Mouse (Mus musculus) hindbrain, embryonic 14.5 days (tissue): ENCODE measurements at regions not wholly inside any gene's neighbourhood (a gene's known extent, or its start where the extent isn't known, plus 50 kb on each side); places are given as distances from the start of the nearest gene placed in this dataset.

ENCODE experiments used
- ATAC-seq: fragments of 200-750 bp; cut with Nextera tagmentation; 2 replicates; pipeline ENCODE4 v1.8.0; 2017; ENCODE audit warnings: moderate number of reproducible peaks, mild to moderate bottlenecking, moderate TSS enrichment, moderate library complexity; ENCODE audit not compliant: low FRiP score
- DNase-seq: peaks from one replicate; pipeline ENCODE4 v3.0.0-alpha.2; 2015; ENCODE audit warnings: low spot score
- H3K27ac ChIP-seq: fragments of 300-500 bp; sonication (generic); 2 replicates; pipeline ENCODE4 v1.5.1; 2014; ENCODE audit warnings: mild to moderate bottlenecking, moderate library complexity
- H3K27me3 ChIP-seq: fragments of 300-500 bp; sonication (generic); 2 replicates; pipeline ENCODE4 v1.6.1; 2014; ENCODE audit warnings: mild to moderate bottlenecking, low read length, mixed read lengths; ENCODE audit not compliant: control insufficient read depth, insufficient read depth
- H3K36me3 ChIP-seq: fragments of 300-500 bp; sonication (generic); replicated peaks from 2 replicates; pipeline ENCODE4 v1.6.1; 2014; ENCODE audit not compliant: control insufficient read depth, insufficient read depth
- H3K4me1 ChIP-seq: fragments of 300-500 bp; sonication (generic); replicated peaks from 2 replicates; pipeline ENCODE4 v1.6.1; 2014; ENCODE audit warnings: antibody characterized with exemption, low read length, mixed read lengths; ENCODE audit not compliant: control insufficient read depth, insufficient read depth
- H3K4me2 ChIP-seq: fragments of 300-500 bp; sonication (generic); replicated peaks from 2 replicates; pipeline ENCODE4 v1.6.1; 2014; ENCODE audit warnings: mild to moderate bottlenecking, moderate library complexity
- H3K4me3 ChIP-seq: fragments of 300-500 bp; sonication (generic); replicated peaks from 2 replicates; pipeline ENCODE4 v1.5.1; 2014; ENCODE audit warnings: mild to moderate bottlenecking, low read length
- H3K9ac ChIP-seq: fragments of 300-500 bp; sonication (generic); 2 replicates; pipeline ENCODE4 v1.6.1; 2014
- H3K9me3 ChIP-seq: fragments of 300-500 bp; sonication (generic); 2 replicates; pipeline ENCODE4 v1.6.1; 2016; ENCODE audit warnings: low read length; ENCODE audit not compliant: control insufficient read depth
- WGBS: fragments of 180-500 bp; shearing (Covaris S2); extraction: QIAGEN DNeasy Blood & Tissue Kit; methylation state at CpG from one replicate; pipeline ENCODE4 v1.1.7; 2014; 5-methylcytosine and 5-hydroxymethylcytosine counted together

GRCm38 (mm10) chr4:125315818-125316217 is 174.7 kb upstream of the Grik3 start:
- DNase-seq (peak; percentile 62), ATAC-seq (peak; percentile 86)
- Histone ChIP-seq H3K27ac (no peak overlapping the region), H3K4me2 (no peak overlapping the region), H3K27me3 (0 out of 2 replicates have a peak, but pooled peaks cover 6% of the 10 kb centered on the region), H3K36me3 (no peaks in the 10 kb centered on the region), H3K9me3 (no peaks in the 10 kb centered on the region), H3K4me3 (no peak overlapping the region), H3K9ac (no peak overlapping the region), H3K4me1 (peaks cover 28% of the 10 kb centered on the region)
- WGBS, result 20% methylated on average over 6 of the region's 6 CpGs

GRCm38 (mm10) chr4:125313892-125314291 is 176.6 kb upstream of the Grik3 start:
- Histone ChIP-seq H3K27me3 (0 out of 2 replicates have a peak, but pooled peaks cover 6% of the 10 kb centered on the region), H3K4me2 (no peak overlapping the region), H3K27ac (no peak overlapping the region), H3K4me1 (peaks cover 20% of the 10 kb centered on the region), H3K9ac (no peak overlapping the region), H3K4me3 (no peak overlapping the region), H3K36me3 (no peaks in the 10 kb centered on the region), H3K9me3 (no peaks in the 10 kb centered on the region)
- no peak for ATAC-seq
- WGBS, result 80% methylated on average over 3 of the region's 3 CpGs
- DNase-seq, result no peak

- WGBS, result 2% methylated on average over 11 of the region's 11 CpGs
- Histone ChIP-seq H3K4me3 (no peak overlapping the region), H3K36me3 (no peaks in the 10 kb centered on the region), H3K4me1 (peaks cover 16% of the 10 kb centered on the region), H3K27me3 (0 out of 2 replicates have a peak, but pooled peaks cover 6% of the 10 kb centered on the region), H3K27ac (no peak overlapping the region), H3K9me3 (no peaks in the 10 kb centered on the region), H3K4me2 (no peak overlapping the region), H3K9ac (no peak overlapping the region)
- no peak for DNase-seq
- no peak for ATAC-seq
These were observed 177.2 kb upstream of the Grik3 start for GRCm38 (mm10) chr4:125313252-125313651.

GRCm38 (mm10) chr4:125308171-125308570 is 180.5 kb upstream of the Zc3h12a start:
- 41% methylated on average over 8 of the region's 8 CpGs for WGBS
- ATAC-seq, result no peak
- H3K9me3 ChIP-seq, result no peaks in the 10 kb centered on the region
- H3K4me2 ChIP-seq, result no peak overlapping the region
- H3K27ac ChIP-seq, result no peak overlapping the region
- H3K27me3 ChIP-seq, result 0 out of 2 replicates have a peak, but pooled peaks cover under 1% of the 10 kb centered on the region
- H3K36me3 ChIP-seq, result no peaks in the 10 kb centered on the region
- no peak for DNase-seq
- no peak overlapping the region for H3K4me3 ChIP-seq
- peaks cover 2% of the 10 kb centered on the region; the same call in 1 of the 2 replicates for H3K4me1 ChIP-seq
- H3K9ac ChIP-seq, result no peak overlapping the region

- 79% methylated on average over 6 of the region's 6 CpGs for WGBS
These were observed 178.1 kb upstream of the Zc3h12a start for GRCm38 (mm10) chr4:125305766-125306165.

GRCm38 (mm10) chr4:125302660-125303059 is 175.0 kb upstream of the Zc3h12a start:
- WGBS, result 63% methylated on average over 7 of the region's 7 CpGs
- DNase-seq (no peak), ATAC-seq (no peak)
- Histone ChIP-seq H3K4me1 (peaks cover 9% of the 10 kb centered on the region), H3K27ac (no peak overlapping the region), H3K9me3 (no peaks in the 10 kb centered on the region), H3K4me2 (no peak overlapping the region), H3K36me3 (no peaks in the 10 kb centered on the region), H3K4me3 (no peak overlapping the region), H3K9ac (no peak overlapping the region), H3K27me3 (peaks cover 5% of the 10 kb centered on the region; the same call in 1 of the 2 replicates)

More at GRCm38 (mm10) chr4:125305766-125306165, 178.1 kb upstream of the Zc3h12a start:
- peaks cover 5% of the 10 kb centered on the region; the same call in 1 of the 2 replicates for H3K27me3 ChIP-seq
- H3K4me3 ChIP-seq, result no peak overlapping the region
- DNase-seq (no peak), ATAC-seq (no peak)
- no peaks in the 10 kb centered on the region for H3K9me3 ChIP-seq
- no peaks in the 10 kb centered on the region for H3K36me3 ChIP-seq
- no peak overlapping the region for H3K4me2 ChIP-seq
- peaks cover 5% of the 10 kb centered on the region; the same call in 1 of the 2 replicates for H3K4me1 ChIP-seq
- H3K9ac ChIP-seq, result no peak overlapping the region
- H3K27ac ChIP-seq, result no peak overlapping the region

GRCm38 (mm10) chr4:125300503-125301457 is 173.1 kb upstream of the Zc3h12a start:
- Histone ChIP-seq H3K4me3 (no peak overlapping the region), H3K9me3 (no peaks in the 10 kb centered on the region), H3K36me3 (no peaks in the 10 kb centered on the region), H3K9ac (0 out of 2 replicates have a peak overlapping the region, but pooled peaks have one; percentile 28), H3K4me2 (peak overlapping the region; percentile 42), H3K27me3 (peaks cover 5% of the 10 kb centered on the region; the same call in 1 of the 2 replicates), H3K4me1 (peaks cover 9% of the 10 kb centered on the region), H3K27ac (peak overlapping the region; percentile 43; the same call in 1 of the 2 replicates)
- 13% methylated on average over 33 of the region's 33 CpGs for WGBS
- DNase-seq, result peak; percentile 75
- no peak for ATAC-seq

- Histone ChIP-seq H3K27ac (no peak overlapping the region), H3K27me3 (no peaks in the 10 kb centered on the region)
- WGBS, result 86% methylated on average over 6 of the region's 6 CpGs
These were observed 163.1 kb upstream of the Zc3h12a start for GRCm38 (mm10) chr4:125290761-125291160.

GRCm38 (mm10) chr4:125289709-125290108 is 162.1 kb upstream of the Zc3h12a start:
- H3K36me3 ChIP-seq, result no peaks in the 10 kb centered on the region
- H3K27ac ChIP-seq, result no peak overlapping the region
- peaks cover 11% of the 10 kb centered on the region; the same call in 1 of the 2 replicates for H3K4me1 ChIP-seq
- no peak overlapping the region for H3K4me3 ChIP-seq
- WGBS, result 11% methylated on average over 1 of the region's 1 CpGs
- no peak overlapping the region for H3K4me2 ChIP-seq
- H3K27me3 ChIP-seq, result no peaks in the 10 kb centered on the region
- H3K9ac ChIP-seq, result no peak overlapping the region
- 0 out of 2 replicates have a peak, but pooled peaks cover 9% of the 10 kb centered on the region for H3K9me3 ChIP-seq
- ATAC-seq, result no peak
- DNase-seq, result no peak

More at GRCm38 (mm10) chr4:125290761-125291160, 163.1 kb upstream of the Zc3h12a start:
- Histone ChIP-seq H3K9me3 (0 out of 2 replicates have a peak, but pooled peaks cover 9% of the 10 kb centered on the region), H3K36me3 (no peaks in the 10 kb centered on the region), H3K4me2 (no peak overlapping the region), H3K4me1 (peaks cover 11% of the 10 kb centered on the region; the same call in 1 of the 2 replicates), H3K9ac (no peak overlapping the region), H3K4me3 (no peak overlapping the region)
- ATAC-seq (no peak), DNase-seq (no peak)
